Mouse (Mus musculus) heart, adult 18-20 months (tissue): ENCODE measurements at regions not wholly inside any gene's neighbourhood (a gene's known extent, or its start where the extent isn't known, plus 50 kb on each side); places are given as distances from the start of the nearest gene placed in this dataset.
A peak's percentile ranks its signal among the peaks of the same experiment; 100 is the strongest.

Source experiments
- DNase-seq, 2 experiments: peaks; one replicate each; pipeline ENCODE4 v3.0.0; 2021 to 2022; ENCODE audit warnings: mixed read lengths in 1 of 2

GRCm38 (mm10) chr1:137565573-137566048 lies 605.4 kb upstream of the Nr5a2 start:
- DNase-seq, result no peak

GRCm38 (mm10) chr1:137561686-137562085 lies 601.4 kb upstream of the Nr5a2 start:
- no peak for DNase-seq

- DNase-seq, result no peak
Observed at GRCm38 (mm10) chr1:137560389-137561268, 600.4 kb upstream of the Nr5a2 start.

GRCm38 (mm10) chr1:137549659-137550058 lies 589.4 kb upstream of the Nr5a2 start:
- DNase-seq, result no peak

GRCm38 (mm10) chr1:137545666-137546065 lies 585.4 kb upstream of the Nr5a2 start:
- DNase-seq, result no peak

GRCm38 (mm10) chr1:137543828-137544227 lies 583.6 kb upstream of the Nr5a2 start:
- no peak for DNase-seq

GRCm38 (mm10) chr1:137541453-137541852 lies 581.2 kb upstream of the Nr5a2 start:
- DNase-seq, result no peak

GRCm38 (mm10) chr1:137539424-137540116 lies 579.3 kb upstream of the Nr5a2 start:
- DNase-seq, result no peak

- DNase-seq, result no peak
Observed at GRCm38 (mm10) chr1:137514750-137515149, 554.5 kb upstream of the Nr5a2 start.

GRCm38 (mm10) chr1:137503704-137504422 lies 543.6 kb upstream of the Nr5a2 start:
- no peak for DNase-seq

GRCm38 (mm10) chr1:137488226-137488625 lies 528.0 kb upstream of the Nr5a2 start:
- DNase-seq, result no peak

GRCm38 (mm10) chr1:137478459-137478858 lies 518.2 kb upstream of the Nr5a2 start:
- DNase-seq, result no peak

GRCm38 (mm10) chr1:137477239-137477638 lies 517.0 kb upstream of the Nr5a2 start:
- no peak for DNase-seq

GRCm38 (mm10) chr1:137474858-137475257 lies 514.6 kb upstream of the Nr5a2 start:
- DNase-seq, result peak; percentile 2 to 4

- DNase-seq, result no peak
Observed at GRCm38 (mm10) chr1:137473800-137474685, 513.8 kb upstream of the Nr5a2 start.

GRCm38 (mm10) chr1:137464971-137465370 lies 504.7 kb upstream of the Nr5a2 start:
- no peak for DNase-seq

- DNase-seq, result no peak
Observed at GRCm38 (mm10) chr1:137461189-137461588, 500.9 kb upstream of the Nr5a2 start.

GRCm38 (mm10) chr1:137453446-137454208 lies 493.4 kb upstream of the Nr5a2 start:
- DNase-seq, result no peak

- no peak for DNase-seq
Observed at GRCm38 (mm10) chr1:137452749-137453148, 492.5 kb upstream of the Nr5a2 start.

- no peak for DNase-seq
Observed at GRCm38 (mm10) chr1:137446497-137446896, 486.2 kb upstream of the Nr5a2 start.

GRCm38 (mm10) chr1:137428110-137428509 lies 467.9 kb upstream of the Nr5a2 start:
- DNase-seq, result no peak
